Mouse (Mus musculus): Measurements from ENCODE around the gene 2310034G01Rik. TPM values are rescaled to one million over a fixed set of nuclear protein-coding genes. Genes with fewer than 3 reads are reported as not detected.

The 2310034G01Rik gene
- total RNA-seq, 1 experiment, result 0.80 TPM

GRCm38 (mm10) chr19:46306751-46307289 lies 43.3 kb downstream of the 2310034G01Rik start:
- Histone ChIP-seq H3K36me3 (ENCODE audit: control insufficient read depth, insufficient read depth, low read length, poor library complexity, severe bottlenecking) (peaks cover 6% of the 10 kb centered on the region; the same call in 1 of the 2 replicates), H3K27ac (ENCODE audit: insufficient read depth, low read depth, low read length, poor library complexity, severe bottlenecking) (no peak overlapping the region), H3K9ac (ENCODE audit: insufficient read depth, low read depth, low read length, poor library complexity, severe bottlenecking) (no peak overlapping the region), H3K4me1 (ENCODE audit: control insufficient read depth in 2 of 2, insufficient read depth in 2 of 2, low read length in 2 of 2, poor library complexity in 1 of 2) (peaks cover 0 to 18% of the 10 kb centered on the region in 2 experiments; a peak in 1 of 4 replicates), H3K9me3 (ENCODE audit: control insufficient read depth, insufficient read depth, low read depth, low read length) (no peaks in the 10 kb centered on the region), H3K4me3 (ENCODE audit: insufficient read depth in 1 of 2, low read depth in 1 of 2, low read length in 2 of 2, poor library complexity in 1 of 2, severe bottlenecking in 1 of 2) (no peak overlapping the region)
- no peak for TF ChIP-seq CHD2 (IDR thresholded peaks at IDR 0.05; ENCODE audit: low read depth, low read length)
- no peak for TF ChIP-seq HCFC1 (IDR thresholded peaks at IDR 0.05; ENCODE audit: borderline replicate concordance, insufficient read depth, low read length)
- TF ChIP-seq ZC3H11A (IDR thresholded peaks at IDR 0.05; ENCODE audit: borderline replicate concordance, low read depth, low read length), result no peak
- TF ChIP-seq ZNF384 (IDR thresholded peaks at IDR 0.05; ENCODE audit: low read depth, low read length), result no peak
- no peak for TF ChIP-seq MAFK (IDR thresholded peaks at IDR 0.05; ENCODE audit: insufficient read depth, low read depth, low read length)
- in situ Hi-C loops (cut with MboI; ENCODE audit: low sequenced_read_pairs in 2 of 2, unreplicated experiment in 2 of 2), result no loop called here
- no peak for DNase-seq (ENCODE audit: low read depth, low spot score)

- in situ Hi-C loops (cut with MboI; ENCODE audit: low sequenced_read_pairs in 2 of 2, unreplicated experiment in 2 of 2), result no loop called here
- no peak for DNase-seq (ENCODE audit: low read depth, low spot score)
These were observed 43.9 kb downstream of the 2310034G01Rik start for GRCm38 (mm10) chr19:46306268-46306610.

GRCm38 (mm10) chr19:46305432-46306267 lies 44.5 kb downstream of the 2310034G01Rik start:
- H3K9me3 ChIP-seq (ENCODE audit: control insufficient read depth, insufficient read depth, low read depth, low read length), result no peaks in the 10 kb centered on the region
- no peak for TF ChIP-seq CHD2 (IDR thresholded peaks at IDR 0.05; ENCODE audit: low read depth, low read length)
- TF ChIP-seq ZC3H11A (IDR thresholded peaks at IDR 0.05; ENCODE audit: borderline replicate concordance, low read depth, low read length), result no peak
- TF ChIP-seq ZNF384 (IDR thresholded peaks at IDR 0.05; ENCODE audit: low read depth, low read length), result no peak
- TF ChIP-seq MAFK (IDR thresholded peaks at IDR 0.05; ENCODE audit: insufficient read depth, low read depth, low read length), result no peak
- no peak for TF ChIP-seq HCFC1 (IDR thresholded peaks at IDR 0.05; ENCODE audit: borderline replicate concordance, insufficient read depth, low read length)
- H3K27ac ChIP-seq (ENCODE audit: insufficient read depth, low read depth, low read length, poor library complexity, severe bottlenecking), result no peak overlapping the region
- in situ Hi-C loops (cut with MboI; ENCODE audit: low sequenced_read_pairs in 2 of 2, unreplicated experiment in 2 of 2), result no loop called here
- H3K36me3 ChIP-seq (ENCODE audit: control insufficient read depth, insufficient read depth, low read length, poor library complexity, severe bottlenecking), result peaks cover 4% of the 10 kb centered on the region; the same call in 1 of the 2 replicates
- H3K4me3 ChIP-seq (ENCODE audit: insufficient read depth in 1 of 2, low read depth in 1 of 2, low read length in 2 of 2, poor library complexity in 1 of 2, severe bottlenecking in 1 of 2), result peak overlapping the region; percentile 69 to 99
- peaks cover 0 to 18% of the 10 kb centered on the region in 2 experiments; a peak in 1 of 4 replicates for H3K4me1 ChIP-seq (ENCODE audit: control insufficient read depth in 2 of 2, insufficient read depth in 2 of 2, low read length in 2 of 2, poor library complexity in 1 of 2)
- DNase-seq (ENCODE audit: low read depth, low spot score), result peak; percentile 89
- peak overlapping the region; percentile 70 for H3K9ac ChIP-seq (ENCODE audit: insufficient read depth, low read depth, low read length, poor library complexity, severe bottlenecking)

More at GRCm38 (mm10) chr19:46306268-46306610, 43.9 kb downstream of the 2310034G01Rik start:
- H3K4me3 ChIP-seq (ENCODE audit: insufficient read depth in 1 of 2, low read depth in 1 of 2, low read length in 2 of 2, poor library complexity in 1 of 2, severe bottlenecking in 1 of 2), result peak overlapping the region; percentile 69 to 99; a peak in 2 of 4 replicates
- H3K9ac ChIP-seq (ENCODE audit: insufficient read depth, low read depth, low read length, poor library complexity, severe bottlenecking), result no peak overlapping the region; the same call in 1 of the 2 replicates
- H3K36me3 ChIP-seq (ENCODE audit: control insufficient read depth, insufficient read depth, low read length, poor library complexity, severe bottlenecking), result peaks cover 6% of the 10 kb centered on the region; the same call in 1 of the 2 replicates
- H3K27ac ChIP-seq (ENCODE audit: insufficient read depth, low read depth, low read length, poor library complexity, severe bottlenecking), result no peak overlapping the region
- no peaks in the 10 kb centered on the region for H3K9me3 ChIP-seq (ENCODE audit: control insufficient read depth, insufficient read depth, low read depth, low read length)
- H3K4me1 ChIP-seq (ENCODE audit: control insufficient read depth in 2 of 2, insufficient read depth in 2 of 2, low read length in 2 of 2, poor library complexity in 1 of 2), result peaks cover 0 to 18% of the 10 kb centered on the region in 2 experiments; a peak in 1 of 4 replicates
- TF ChIP-seq CHD2 (IDR thresholded peaks at IDR 0.05; ENCODE audit: low read depth, low read length), result no peak

- Histone ChIP-seq H3K27ac (ENCODE audit: insufficient read depth, low read depth, low read length, poor library complexity, severe bottlenecking) (no peak overlapping the region), H3K4me3 (ENCODE audit: insufficient read depth in 1 of 2, low read depth in 1 of 2, low read length in 2 of 2, poor library complexity in 1 of 2, severe bottlenecking in 1 of 2) (peak overlapping the region; percentile 69 to 99), H3K4me1 (ENCODE audit: control insufficient read depth in 2 of 2, insufficient read depth in 2 of 2, low read length in 2 of 2, poor library complexity in 1 of 2) (peaks cover 0 to 18% of the 10 kb centered on the region in 2 experiments; a peak in 1 of 4 replicates), H3K9me3 (ENCODE audit: control insufficient read depth, insufficient read depth, low read depth, low read length) (no peaks in the 10 kb centered on the region), H3K36me3 (ENCODE audit: control insufficient read depth, insufficient read depth, low read length, poor library complexity, severe bottlenecking) (peaks cover 4% of the 10 kb centered on the region; the same call in 1 of the 2 replicates), H3K9ac (ENCODE audit: insufficient read depth, low read depth, low read length, poor library complexity, severe bottlenecking) (peak overlapping the region; percentile 68)
- TF ChIP-seq ZNF384 (IDR thresholded peaks at IDR 0.05; ENCODE audit: low read depth, low read length) (no peak), CHD2 (IDR thresholded peaks at IDR 0.05; ENCODE audit: low read depth, low read length) (no peak), HCFC1 (IDR thresholded peaks at IDR 0.05; ENCODE audit: borderline replicate concordance, insufficient read depth, low read length) (no peak), MAFK (IDR thresholded peaks at IDR 0.05; ENCODE audit: insufficient read depth, low read depth, low read length) (no peak), ZC3H11A (IDR thresholded peaks at IDR 0.05; ENCODE audit: borderline replicate concordance, low read depth, low read length) (no peak)
- in situ Hi-C loops (cut with MboI; ENCODE audit: low sequenced_read_pairs in 2 of 2, unreplicated experiment in 2 of 2), result no loop called here
- DNase-seq (ENCODE audit: low read depth, low spot score), result no peak
These were observed 45.2 kb downstream of the 2310034G01Rik start for GRCm38 (mm10) chr19:46304908-46305333.

Data from ES-E14 (cell line).